Mouse (Mus musculus) MEL (cell line): ENCODE data around the gene Dnah17. TPM values are rescaled to one million over a fixed set of nuclear protein-coding genes. Genes with fewer than 3 reads are reported as not detected.

ENCODE experiments used
- DNase-seq: peaks from one replicate; pipeline ENCODE4 v3.0.0; 2011; ENCODE audit warnings: low read depth, low spot score
- H3K27ac ChIP-seq: 2 replicates; pipeline ENCODE4 v1.5.1; 2012; ENCODE audit warnings: low read depth, mild to moderate bottlenecking, control low read depth, low read length, moderate library complexity; ENCODE audit not compliant: control insufficient read depth
- H3K27me3 ChIP-seq, 2 experiments: fragments of 150-350 bp in 1 of 2; sonication (generic) in 1 of 2; 2 replicates each; pipeline ENCODE4 v1.6.1; 2012; ENCODE audit warnings: low read length in 2 of 2, mild to moderate bottlenecking in 2 of 2, improper control_type of control experiment in 1 of 2, moderate library complexity in 1 of 2; ENCODE audit not compliant: insufficient read depth in 2 of 2, control insufficient read depth in 1 of 2
- H3K36me3 ChIP-seq, 2 experiments: 2 replicates each; pipeline ENCODE4 v1.6.1; 2012 to 2014; ENCODE audit warnings: low read length in 2 of 2, improper control_type of control experiment in 1 of 2, inconsistent platforms in 1 of 2, mild to moderate bottlenecking in 1 of 2; ENCODE audit not compliant: insufficient read depth in 2 of 2, control insufficient read depth in 1 of 2
- H3K4me1 ChIP-seq, 2 experiments: fragments of 150-350 bp in 1 of 2; sonication (generic) in 1 of 2; 2 replicates each; pipeline ENCODE4 v1.6.1; 2012; ENCODE audit warnings: low read length in 2 of 2, improper control_type of control experiment in 1 of 2, mild to moderate bottlenecking in 1 of 2; ENCODE audit not compliant: insufficient read depth in 2 of 2, control insufficient read depth in 1 of 2
- H3K4me3 ChIP-seq, 2 experiments: fragments of 150-350 bp in 1 of 2; sonication (generic) in 1 of 2; 2 replicates each; pipeline ENCODE4 v1.5.1; 2012; ENCODE audit warnings: low read depth in 2 of 2, low read length in 2 of 2, mild to moderate bottlenecking in 2 of 2, moderate library complexity in 2 of 2, control low read depth in 1 of 2, improper control_type of control experiment in 1 of 2; ENCODE audit not compliant: control insufficient read depth in 1 of 2, insufficient read depth in 1 of 2
- H3K79me2 ChIP-seq: 2 replicates; pipeline ENCODE4 v1.6.1; 2012; ENCODE audit warnings: mild to moderate bottlenecking, low read length, moderate library complexity; ENCODE audit not compliant: control insufficient read depth, poor library complexity, insufficient read depth
- H3K9ac ChIP-seq: 2 replicates; pipeline ENCODE4 v1.6.1; 2012; ENCODE audit warnings: low read depth, mild to moderate bottlenecking, control low read depth, low read length, moderate library complexity; ENCODE audit not compliant: control insufficient read depth, poor library complexity, severe bottlenecking
- H3K9me3 ChIP-seq: fragments of 150-350 bp; sonication (generic); replicated peaks from 2 replicates; pipeline ENCODE4 v1.6.1; 2012; ENCODE audit warnings: mild to moderate bottlenecking, low read length, improper control_type of control experiment, moderate library complexity; ENCODE audit not compliant: insufficient read depth
- BHLHE40 ChIP-seq: IDR thresholded peaks from 2 replicates; pipeline ENCODE4 v1.6.1; 2012; ENCODE audit warnings: low read depth, mild to moderate bottlenecking, inconsistent platforms, low read length, improper control_type of control experiment, borderline replicate concordance
- CHD2 ChIP-seq: IDR thresholded peaks from 2 replicates; pipeline ENCODE4 v1.6.1; 2011; ENCODE audit warnings: low read length, improper control_type of control experiment
- E2F4 ChIP-seq: IDR thresholded peaks from 2 replicates; pipeline ENCODE4 v1.6.1; 2011; ENCODE audit warnings: low read depth, low read length, improper control_type of control experiment, borderline replicate concordance
- EP300 ChIP-seq, 2 experiments: IDR thresholded peaks; 2 replicates each; pipeline ENCODE4 v1.6.1; 2011; ENCODE audit warnings: improper control_type of control experiment in 2 of 2, low read length in 2 of 2, low read depth in 1 of 2, mild to moderate bottlenecking in 1 of 2
- ETS1 ChIP-seq: IDR thresholded peaks from 2 replicates; pipeline ENCODE4 v1.6.1; 2012; ENCODE audit warnings: low read depth, mild to moderate bottlenecking, inconsistent platforms, low read length, improper control_type of control experiment, moderate library complexity
- HCFC1 ChIP-seq: IDR thresholded peaks from 2 replicates; pipeline ENCODE4 v1.6.1; 2012; ENCODE audit warnings: low read depth, mild to moderate bottlenecking, inconsistent platforms, low read length, improper control_type of control experiment, moderate library complexity
- JUND ChIP-seq: IDR thresholded peaks from 2 replicates; pipeline ENCODE4 v1.6.1; 2011; ENCODE audit warnings: low read depth, mild to moderate bottlenecking, improper control_type of control experiment, low read length
- KAT2A ChIP-seq: conservative IDR thresholded peaks from 2 replicates; pipeline ENCODE4 v1.6.1; 2012; ENCODE audit warnings: low read depth, low read length, improper control_type of control experiment, inconsistent platforms
- MAZ ChIP-seq: IDR thresholded peaks from 2 replicates; pipeline ENCODE4 v1.6.1; 2012; ENCODE audit warnings: low read depth, mild to moderate bottlenecking, inconsistent platforms, low read length, improper control_type of control experiment
- MEF2A ChIP-seq: IDR thresholded peaks from 2 replicates; pipeline ENCODE4 v1.6.1; 2014; ENCODE audit warnings: low read depth, mild to moderate bottlenecking, inconsistent platforms, low read length, improper control_type of control experiment; ENCODE audit not compliant: poor library complexity, insufficient replicate concordance, severe bottlenecking; ENCODE audit errors: extremely low read depth
- MYB ChIP-seq: IDR thresholded peaks from 2 replicates; pipeline ENCODE4 v1.6.1; 2011; ENCODE audit warnings: mild to moderate bottlenecking, low read depth, low read length, improper control_type of control experiment
- MYC ChIP-seq: IDR thresholded peaks from 2 replicates; pipeline ENCODE4 v1.6.1; 2011; ENCODE audit warnings: low read depth, mild to moderate bottlenecking, low read length, improper control_type of control experiment, moderate library complexity
- NRF1 ChIP-seq: IDR thresholded peaks from 2 replicates; pipeline ENCODE4 v1.6.1; 2014; ENCODE audit warnings: low read depth, mild to moderate bottlenecking, inconsistent platforms, low read length, improper control_type of control experiment, moderate library complexity; ENCODE audit not compliant: poor library complexity, insufficient read depth, severe bottlenecking
- POLR2A ChIP-seq, 2 experiments: IDR thresholded peaks; 2 replicates each; pipeline ENCODE4 v1.6.1; 2011 to 2012; ENCODE audit warnings: low read length in 2 of 2, mild to moderate bottlenecking in 2 of 2, control low read depth in 1 of 2, improper control_type of control experiment in 1 of 2, low read depth in 1 of 2, moderate library complexity in 1 of 2; ENCODE audit not compliant: control insufficient read depth in 1 of 2, insufficient read depth in 1 of 2, poor library complexity in 1 of 2
- POLR2AphosphoS5 ChIP-seq: IDR thresholded peaks from 2 replicates; pipeline ENCODE4 v1.6.1; 2012; ENCODE audit warnings: low read depth, borderline replicate concordance, mild to moderate bottlenecking, inconsistent platforms, low read length, moderate library complexity, mixed read lengths
- RAD21 ChIP-seq: IDR thresholded peaks from 2 replicates; pipeline ENCODE4 v1.6.1; 2011; ENCODE audit warnings: mild to moderate bottlenecking, low read depth, low read length, improper control_type of control experiment
- SIN3A ChIP-seq: IDR thresholded peaks from 2 replicates; pipeline ENCODE4 v1.6.1; 2012; ENCODE audit warnings: low read length, improper control_type of control experiment, inconsistent platforms
- SMC3 ChIP-seq: IDR thresholded peaks from 2 replicates; pipeline ENCODE4 v1.6.1; 2011; ENCODE audit warnings: low read depth, low read length, improper control_type of control experiment
- TAL1 ChIP-seq: IDR thresholded peaks from 2 replicates; pipeline ENCODE4 v1.6.1; 2012; ENCODE audit warnings: mild to moderate bottlenecking, inconsistent platforms, low read length, moderate library complexity, mixed read lengths
- TBP ChIP-seq: IDR thresholded peaks from 2 replicates; pipeline ENCODE4 v1.8.0; 2011; ENCODE audit warnings: low read depth, low read length, improper control_type of control experiment
- TCF12 ChIP-seq: IDR thresholded peaks from 2 replicates; pipeline ENCODE4 v1.6.1; 2014; ENCODE audit warnings: low read depth, mild to moderate bottlenecking, inconsistent platforms, low read length, improper control_type of control experiment, moderate library complexity
- UBTF ChIP-seq: IDR thresholded peaks from 2 replicates; pipeline ENCODE4 v1.6.1; 2012; ENCODE audit warnings: low read depth, mild to moderate bottlenecking, inconsistent platforms, low read length, improper control_type of control experiment, moderate library complexity, borderline replicate concordance; ENCODE audit not compliant: insufficient read depth
- USF1 ChIP-seq: IDR thresholded peaks from 2 replicates; pipeline ENCODE4 v1.6.1; 2014; ENCODE audit warnings: low read depth, mild to moderate bottlenecking, inconsistent platforms, low read length, improper control_type of control experiment, moderate library complexity
- USF2 ChIP-seq, 2 experiments: IDR thresholded peaks; 2 replicates each; pipeline ENCODE4 v1.6.1; 2011 to 2012; ENCODE audit warnings: improper control_type of control experiment in 2 of 2, low read length in 2 of 2, borderline replicate concordance in 1 of 2, inconsistent platforms in 1 of 2, low read depth in 1 of 2, mild to moderate bottlenecking in 1 of 2; ENCODE audit not compliant: insufficient read depth in 1 of 2
- ZC3H11A ChIP-seq: IDR thresholded peaks from 2 replicates; pipeline ENCODE4 v1.6.1; 2012; ENCODE audit warnings: low read depth, mild to moderate bottlenecking, inconsistent platforms, low read length, improper control_type of control experiment
- ZKSCAN1 ChIP-seq: IDR thresholded peaks from 2 replicates; pipeline ENCODE4 v1.6.1; 2012; ENCODE audit warnings: low read depth, mild to moderate bottlenecking, inconsistent platforms, low read length, improper control_type of control experiment, moderate library complexity
- polyA plus RNA-seq, 2 experiments: library from polyadenylated mRNA; stranded (reverse) in 1 of 2; unstranded in 1 of 2; fragments of >175 nt in 1 of 2; fragments of >200 nt in 1 of 2; gene quantifications; 2 replicates each; pipeline versions ENCODE4 v1.2.1 to v1.2.4; 2012; ENCODE audit warnings: low replicate concordance in 2 of 2, low read depth in 1 of 2; ENCODE audit not compliant: insufficient read length in 2 of 2, insufficient read depth in 1 of 2, missing spikeins in 1 of 2
- total RNA-seq: library from RNA; depleted of rRNA; stranded (reverse); fragments of 300-350 nt; gene quantifications from 2 replicates; pipeline ENCODE4 v1.2.3, GENCODE M21; 2012

The Dnah17 gene
- total and polyA plus RNA-seq, 3 experiments, result 0.04 to 0.21 TPM; not detected in 1

DNA sequence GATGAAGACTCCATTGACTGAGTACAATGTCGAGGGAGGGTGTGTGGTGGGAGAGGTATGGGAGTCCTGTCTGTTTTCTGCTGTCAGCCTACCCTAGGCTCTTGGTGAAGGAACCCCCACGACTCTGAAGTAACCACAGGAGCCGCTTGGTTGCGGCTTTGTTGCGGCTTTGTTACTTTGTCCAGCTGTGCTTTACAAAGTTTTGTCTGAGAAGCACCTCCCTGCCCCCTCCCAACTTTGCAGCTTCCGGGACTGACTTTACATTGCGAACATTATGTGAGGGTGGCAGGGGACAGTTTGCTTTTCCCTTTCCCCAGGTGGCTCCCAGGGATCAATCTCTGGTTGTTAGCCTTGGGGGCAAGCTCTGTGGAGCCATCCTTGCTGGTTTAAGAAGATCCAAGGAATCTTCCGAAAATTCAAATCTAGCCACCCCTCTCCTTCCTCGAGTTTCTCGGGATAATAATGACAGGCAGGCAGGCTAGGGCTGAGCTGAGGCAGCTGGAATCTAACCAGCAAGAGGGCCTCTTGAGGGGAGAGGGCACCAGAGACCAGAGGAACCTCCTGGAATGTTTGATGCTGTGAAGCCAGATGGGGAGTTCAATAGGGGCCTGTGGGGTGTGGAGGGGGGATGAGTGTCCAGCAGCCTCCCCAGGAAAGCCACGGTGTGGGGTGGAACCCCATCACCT lies 59.1 kb downstream of the Dnah17 start:
- Histone ChIP-seq H3K9ac (no peak overlapping the region), H3K36me3 (no peaks in the 10 kb centered on the region), H3K27me3 (no peaks in the 10 kb centered on the region), H3K4me3 (no peak overlapping the region), H3K4me1 (no peaks in the 10 kb centered on the region), H3K27ac (no peak overlapping the region), H3K9me3 (no peaks in the 10 kb centered on the region), H3K79me2 (no peaks in the 10 kb centered on the region)
- TF ChIP-seq EP300 (IDR thresholded peaks at IDR 0.05; ENCODE audit: low read depth in 1 of 2, low read length in 2 of 2), result no peak
- TF ChIP-seq USF2 (IDR thresholded peaks at IDR 0.05; ENCODE audit: borderline replicate concordance in 1 of 2, insufficient read depth in 1 of 2, low read depth in 1 of 2, low read length in 2 of 2), result no peak
- TF ChIP-seq TCF12, result no peak
- no peak for TF ChIP-seq JUND
- no peak for TF ChIP-seq TAL1
- TF ChIP-seq MYC, result no peak
- no peak for TF ChIP-seq MEF2A
- no peak for TF ChIP-seq ZKSCAN1
- TF ChIP-seq POLR2A (IDR thresholded peaks at IDR 0.05; ENCODE audit: control insufficient read depth in 1 of 2, insufficient read depth in 1 of 2, low read depth in 1 of 2, low read length in 2 of 2, poor library complexity in 1 of 2), result no peak
- TF ChIP-seq E2F4, result no peak
- TF ChIP-seq HCFC1, result no peak
- no peak for TF ChIP-seq CHD2
- no peak for TF ChIP-seq SIN3A
- TF ChIP-seq SMC3, result no peak
- TF ChIP-seq ETS1, result no peak
- TF ChIP-seq RAD21, result no peak
- TF ChIP-seq NRF1, result no peak
- no peak for TF ChIP-seq KAT2A
- TF ChIP-seq UBTF, result no peak
- no peak for DNase-seq

DNA sequence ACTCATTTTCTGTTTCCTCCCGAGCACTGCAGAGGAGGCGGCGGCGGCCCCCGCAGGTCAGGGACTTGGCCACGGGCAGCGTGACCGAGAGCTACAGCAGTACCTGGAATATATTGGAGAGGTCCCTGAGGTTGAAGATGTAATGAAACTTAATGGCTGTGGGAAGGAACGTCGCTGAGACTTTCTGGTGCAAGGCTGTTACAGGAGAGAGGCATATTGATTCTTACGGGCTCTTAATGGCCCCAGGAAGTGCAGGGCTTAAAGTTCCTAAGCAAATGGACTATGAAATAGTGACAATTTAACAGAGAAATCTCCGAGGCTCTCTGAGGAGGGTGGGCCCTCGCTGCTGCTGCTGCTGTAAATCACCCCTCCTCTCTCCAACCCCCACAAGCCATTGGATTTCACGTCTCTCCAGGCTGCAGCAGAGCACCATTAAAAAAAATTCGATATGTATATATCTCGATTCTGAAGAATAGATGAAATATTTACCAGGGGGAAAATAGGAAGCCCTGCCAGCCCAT lies 61.6 kb downstream of the Dnah17 start:
- TF ChIP-seq MYB (no peak), ZC3H11A (no peak), TBP (no peak), MEF2A (no peak), USF1 (no peak), POLR2AphosphoS5 (no peak), MAZ (no peak), ETS1 (no peak), UBTF (no peak), E2F4 (no peak), BHLHE40 (no peak)
- no peaks in the 10 kb centered on the region for H3K9me3 ChIP-seq
- H3K27ac ChIP-seq, result no peak overlapping the region
- no peaks in the 10 kb centered on the region for H3K79me2 ChIP-seq
- H3K9ac ChIP-seq, result no peak overlapping the region
- no peaks in the 10 kb centered on the region for H3K4me1 ChIP-seq
- H3K36me3 ChIP-seq, result no peaks in the 10 kb centered on the region
- no peaks in the 10 kb centered on the region for H3K27me3 ChIP-seq
- DNase-seq, result no peak
- H3K4me3 ChIP-seq, result no peak overlapping the region
